Mouse (Mus musculus) E14TG2a.4 (cell line): Measurements from ENCODE around the gene Carnmt1.

Source experiments
- CTCF ChIP-seq: conservative IDR thresholded peaks from 2 replicates; pipeline ENCODE4 v1.5.1; 2014; ENCODE audit warnings: low read length
- NANOG ChIP-seq: IDR thresholded peaks from 2 replicates; pipeline ENCODE4 v1.6.1; 2014; ENCODE audit warnings: borderline replicate concordance, low read length, mixed read lengths

GRCm38 (mm10) chr19:18655999-18656398 lies 14.6 kb upstream of the Carnmt1 start:
- TF ChIP-seq CTCF: no peak
- no peak for TF ChIP-seq NANOG
